Mouse (Mus musculus) hematopoietic stem cell, adult 5-6 weeks (primary cell): Measurements from ENCODE around the gene 4931406C07Rik. TPM values are rescaled to one million over a fixed set of nuclear protein-coding genes. Genes with fewer than 3 reads are reported as not detected.

ENCODE experiments used
- ATAC-seq, 2 experiments: fragments of 125-278 bp in 1 of 2; replicated peaks in 1 of 2; 2 replicates each; pipeline ENCODE4 v1.8.0; 2016 to 2017; ENCODE audit warnings: inconsistent platforms in 2 of 2, mild to moderate bottlenecking in 2 of 2, moderate number of reproducible peaks in 2 of 2, low read depth in 1 of 2, moderate TSS enrichment in 1 of 2; ENCODE audit not compliant: low FRiP score in 2 of 2, poor library complexity in 2 of 2, severe bottlenecking in 2 of 2, insufficient read depth in 1 of 2, low TSS enrichment in 1 of 2
- total RNA-seq: library from RNA; stranded (forward); fragments of 172-1452, 232-1000 nt; gene quantifications from 2 replicates; pipeline ENCODE4 v1.2.3, GENCODE M21; 2017

The 4931406C07Rik gene
- total RNA-seq, 1 experiment from 2014 or later, result 32.0 TPM

DNA sequence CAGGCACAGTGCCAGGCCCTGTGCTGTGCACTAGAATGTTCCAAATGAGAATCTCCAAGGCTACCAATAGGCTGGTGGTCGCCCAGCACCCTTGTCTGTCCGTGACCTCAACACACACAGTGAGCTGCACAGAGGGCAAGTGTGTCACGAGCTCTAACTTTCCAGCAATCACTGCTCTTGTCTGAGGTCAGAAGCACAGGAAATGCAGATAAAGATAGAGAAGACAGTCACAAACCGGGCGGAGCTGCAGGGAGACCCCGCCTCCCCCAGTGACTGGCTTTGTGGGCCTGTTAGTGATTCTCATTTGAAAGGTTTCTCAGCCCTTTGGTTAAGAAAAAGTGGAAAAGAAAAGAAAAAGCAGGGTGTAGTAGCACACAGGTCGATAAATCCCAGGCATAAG, 55.9 kb downstream of the 4931406C07Rik start:
- no peak for ATAC-seq

DNA sequence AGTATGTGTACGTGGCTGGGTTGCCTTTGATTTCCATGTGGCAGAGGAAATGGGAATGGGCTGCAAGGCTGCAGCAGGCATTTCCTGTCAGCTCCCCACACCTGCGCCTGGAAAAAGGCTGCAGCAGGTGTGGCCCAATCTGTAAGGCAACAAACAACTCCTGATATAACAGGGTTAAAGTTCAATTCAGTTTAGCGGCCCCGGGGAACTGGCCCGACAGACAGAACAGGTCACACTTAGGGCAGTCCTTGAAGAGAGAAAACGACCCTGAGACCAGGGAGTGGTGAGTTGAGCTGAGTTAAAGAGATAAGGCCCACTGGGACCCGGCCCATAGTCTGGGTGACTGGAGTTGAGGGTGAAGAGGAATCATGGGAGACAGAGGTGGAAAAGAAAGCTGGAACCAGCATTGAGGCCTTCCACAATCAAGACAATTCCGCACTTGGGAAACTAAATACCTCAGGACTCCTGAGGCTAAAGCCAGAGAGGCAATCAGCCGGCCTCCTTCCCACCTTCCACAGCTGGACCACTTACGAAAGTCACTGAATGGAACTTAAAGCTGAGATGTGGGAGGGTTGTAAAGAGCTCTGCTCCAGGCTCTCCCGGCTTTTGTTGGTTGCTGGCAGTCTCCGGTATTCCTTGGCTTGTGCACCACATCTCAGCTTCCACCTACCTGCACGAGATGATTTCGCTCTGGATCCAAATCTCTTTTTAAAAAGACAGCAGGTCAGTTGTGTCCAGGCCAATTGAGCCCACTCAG, 60.8 kb downstream of the 4931406C07Rik start:
- no peak for ATAC-seq

DNA sequence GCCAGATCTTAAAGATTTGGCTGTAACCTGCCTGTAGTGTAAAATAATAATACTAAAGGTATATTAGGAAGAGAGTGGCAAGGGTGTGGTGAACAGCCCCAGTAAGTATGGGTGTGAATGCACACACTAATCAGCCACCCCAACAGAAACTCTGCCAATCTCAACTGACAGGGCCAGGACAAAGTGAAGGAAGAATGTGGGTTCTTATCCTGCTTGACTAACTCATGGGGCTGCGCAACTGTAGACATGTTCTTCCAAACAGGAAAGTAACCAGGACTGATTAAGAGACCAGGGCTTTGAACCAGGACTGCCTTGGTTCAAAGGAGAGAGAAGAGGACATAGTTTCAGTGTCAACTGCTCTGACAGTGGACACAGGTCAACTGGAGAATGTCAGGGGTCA, 64.1 kb downstream of the 4931406C07Rik start:
- ATAC-seq, result no peak

DNA sequence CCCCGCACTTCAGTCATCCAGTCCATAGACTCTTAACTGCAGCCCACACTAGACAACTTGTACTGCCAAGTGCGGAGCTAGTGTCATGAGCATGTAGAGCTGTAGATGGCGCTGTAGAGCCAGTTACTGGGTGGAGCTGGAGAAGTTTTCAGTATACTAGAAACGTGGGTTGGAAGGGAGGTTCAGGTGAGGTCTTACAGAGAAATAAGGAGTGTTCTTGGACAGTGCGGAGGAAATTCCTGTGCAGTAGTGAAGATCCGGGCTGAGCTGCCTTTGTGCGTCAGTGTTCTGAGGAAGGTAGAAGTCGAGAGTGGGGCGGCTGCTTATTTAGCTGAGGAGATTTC, 64.7 kb downstream of the 4931406C07Rik start:
- peak; percentile 57 to 71 for ATAC-seq

DNA sequence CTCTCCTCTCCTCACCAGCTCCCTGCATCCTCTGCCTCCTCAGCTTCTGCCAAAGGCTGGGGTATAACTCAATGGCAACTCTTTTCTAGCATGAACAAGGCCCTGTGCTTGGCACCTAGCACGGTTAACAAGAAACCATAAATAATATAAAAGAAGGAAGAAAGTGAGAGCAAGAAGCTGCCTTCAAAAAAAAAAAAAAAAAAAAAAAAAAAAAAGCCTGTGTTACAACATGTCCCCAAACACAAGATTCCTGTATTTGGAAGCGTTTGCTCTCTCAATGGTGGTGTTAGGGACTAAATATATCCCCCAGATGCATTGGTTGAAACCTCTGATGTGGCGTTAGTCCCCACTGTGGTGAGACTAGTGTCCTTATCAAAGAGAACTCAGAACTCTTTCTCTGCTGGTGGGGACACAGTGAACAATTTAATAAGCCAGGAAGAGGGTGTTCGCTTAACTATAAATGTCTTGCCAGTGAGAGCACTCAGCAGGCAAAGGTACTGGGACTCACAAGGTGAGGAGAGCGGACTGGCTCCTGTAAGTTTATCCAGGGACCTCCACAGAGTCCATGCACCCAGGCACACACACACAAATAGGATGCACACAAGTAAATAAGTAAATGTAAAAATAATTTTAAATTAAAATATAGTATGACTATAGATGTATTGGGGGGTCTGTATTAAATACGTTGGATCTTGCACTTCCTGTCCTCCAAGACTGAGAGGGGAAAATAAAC, 65.2 kb downstream of the 4931406C07Rik start:
- ATAC-seq, result no peak

DNA sequence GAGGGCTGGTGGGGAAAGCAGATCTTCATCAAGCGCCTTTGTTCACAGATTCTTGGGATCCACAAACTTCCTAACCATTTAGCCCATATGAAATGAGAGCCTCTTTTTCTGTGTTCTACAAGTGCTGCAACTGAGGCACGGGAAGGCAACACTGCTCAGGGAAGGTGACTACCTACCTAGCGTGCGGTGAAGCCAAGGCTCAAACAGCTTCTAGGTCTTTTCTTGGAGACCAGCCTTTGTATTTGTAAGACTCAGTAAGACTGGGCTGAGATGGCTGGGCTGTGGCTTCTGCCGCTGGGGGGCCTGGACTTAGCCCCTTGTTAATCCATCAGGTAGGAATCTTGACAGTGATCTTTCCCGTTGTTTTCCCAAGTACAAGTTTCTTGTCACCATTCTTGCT, 66.2 kb downstream of the 4931406C07Rik start:
- no peak for ATAC-seq

DNA sequence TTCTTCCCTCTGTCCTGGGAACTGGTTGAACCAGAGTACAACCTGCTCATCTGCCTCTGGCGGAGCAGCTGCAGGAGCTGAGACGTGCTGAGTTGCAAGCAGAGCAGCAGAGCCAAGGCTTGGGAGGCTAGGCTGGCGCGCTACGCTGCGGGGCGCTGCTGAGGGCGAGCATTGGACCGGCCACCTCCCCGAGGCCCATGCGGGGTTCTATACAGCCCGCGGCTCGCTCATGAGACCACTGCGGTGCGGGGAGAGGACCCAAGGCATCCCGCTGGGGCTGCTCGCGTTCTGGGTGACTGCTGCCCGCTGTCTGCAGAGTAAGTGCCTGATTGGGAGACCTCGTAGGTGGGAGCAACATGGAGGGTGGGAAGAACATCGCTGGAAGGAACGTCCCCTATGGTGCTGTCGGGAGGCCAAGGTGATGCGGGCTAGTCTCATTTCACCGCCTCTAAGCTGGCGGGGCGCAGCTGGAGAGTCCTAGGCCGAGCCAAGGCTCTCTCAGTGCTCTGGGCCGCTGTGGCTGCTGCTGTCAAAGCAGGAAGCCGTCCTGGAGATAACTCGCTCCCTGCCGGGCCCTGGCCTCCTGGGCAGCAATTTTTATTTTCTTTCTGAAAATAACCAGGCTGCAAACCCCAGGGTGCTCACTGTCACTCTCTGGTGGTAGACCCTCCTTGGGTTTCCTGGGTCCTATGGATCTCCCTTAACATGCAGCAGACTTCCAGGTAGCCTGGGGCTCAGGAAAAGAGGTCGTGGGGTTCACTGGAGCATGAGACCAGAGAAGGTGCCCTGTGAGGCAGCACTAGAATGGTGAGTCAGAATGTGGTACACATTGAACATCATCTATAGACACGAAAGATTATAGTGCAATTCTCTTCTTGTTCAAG, 67.0 kb downstream of the 4931406C07Rik start, which contains the start of gene Vstm5:
Gene Vstm5 (plus strand): TSS at position 4 of the 884 bp plus-strand sequence.
- peak; percentile 70 to 74 for ATAC-seq

DNA sequence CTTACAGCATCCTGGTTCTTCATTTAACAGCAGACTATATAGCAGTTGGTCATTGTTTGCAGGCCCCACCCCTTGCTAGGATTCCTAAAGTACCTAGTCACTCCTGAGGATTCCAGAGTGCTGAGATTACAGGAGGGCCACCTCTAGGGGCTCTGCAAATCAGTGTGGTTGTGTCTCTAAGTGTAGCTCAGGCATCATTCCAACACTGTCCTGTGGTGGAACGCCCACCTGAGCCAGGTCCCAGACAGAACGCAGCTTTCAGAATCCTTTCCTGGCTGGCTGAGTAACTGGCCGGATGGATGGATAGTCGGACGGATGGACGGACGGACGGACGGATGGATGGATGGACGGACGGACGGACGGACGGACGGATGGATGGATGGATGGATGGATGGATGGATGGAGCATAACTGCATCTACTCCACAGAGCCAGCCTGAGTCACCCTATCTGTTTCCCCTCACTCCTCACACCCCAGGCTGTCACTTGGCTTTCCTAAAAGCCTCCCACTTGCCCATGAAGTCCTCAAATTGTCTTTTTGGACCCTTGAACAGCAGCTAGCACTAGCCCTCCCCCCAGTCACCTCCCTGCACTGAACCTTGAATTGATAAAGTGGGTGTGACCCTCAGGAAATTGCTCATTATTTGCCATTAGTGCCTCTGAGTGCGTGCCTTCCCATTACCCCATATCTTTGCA, 67.8 kb downstream of the 4931406C07Rik start:
- ATAC-seq, result no peak

DNA sequence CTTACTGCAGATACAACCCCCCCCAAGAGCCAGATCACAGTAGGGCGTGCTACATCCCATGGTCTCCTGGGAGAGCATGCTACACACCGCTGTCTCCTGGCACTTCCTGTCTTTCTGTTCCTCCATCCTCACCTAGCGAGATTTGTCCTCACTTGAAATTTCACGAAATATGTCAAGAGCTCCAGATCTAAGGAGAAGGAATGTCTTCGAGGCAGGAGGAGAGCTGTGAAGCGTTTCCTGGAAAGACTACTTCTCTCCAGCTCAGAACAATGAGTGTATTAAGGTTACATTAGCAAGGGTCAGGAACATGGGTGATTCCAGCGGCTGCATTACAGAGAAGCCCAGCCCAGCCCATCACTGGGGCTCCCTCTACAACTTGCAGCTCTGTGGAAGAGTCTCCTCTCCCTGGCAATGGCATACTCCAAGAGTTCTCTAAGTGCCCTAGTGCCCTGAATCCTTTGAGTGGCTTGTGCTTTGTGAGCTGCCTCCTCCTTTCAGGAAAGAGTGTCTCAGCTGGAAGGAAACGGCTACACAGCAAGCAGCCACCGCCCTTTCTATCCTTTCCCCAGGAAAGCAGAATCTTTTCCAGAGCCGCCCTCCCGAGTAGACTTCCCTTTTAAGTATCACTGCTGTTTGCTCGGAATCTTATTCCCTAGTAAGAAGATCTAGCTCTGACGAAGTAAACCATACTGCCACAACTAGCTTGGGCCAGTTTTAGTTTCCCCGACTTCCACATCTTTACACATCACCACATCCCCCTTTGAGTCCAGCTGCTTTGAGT, 68.5 kb downstream of the 4931406C07Rik start:
- no peak for ATAC-seq

DNA sequence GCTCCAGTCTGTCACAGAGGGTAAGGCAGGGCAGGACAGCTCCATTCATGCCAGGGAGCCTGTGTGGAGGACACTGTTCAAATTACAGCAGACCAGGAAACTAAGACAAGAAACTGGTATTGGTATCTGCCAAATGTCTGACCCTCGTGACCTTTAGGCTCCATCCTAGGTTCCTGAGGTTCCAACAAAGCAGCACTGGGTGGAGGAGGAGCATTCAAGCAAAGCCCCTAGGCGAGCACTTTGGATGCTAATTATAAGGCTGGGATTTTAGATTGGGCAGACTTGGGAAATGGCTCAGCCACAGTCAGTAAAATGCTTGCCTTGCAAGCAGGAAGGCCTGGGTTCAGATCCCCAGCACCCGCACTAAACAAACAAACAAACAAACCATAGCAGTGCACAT, 70.3 kb downstream of the 4931406C07Rik start:
- ATAC-seq, result no peak

DNA sequence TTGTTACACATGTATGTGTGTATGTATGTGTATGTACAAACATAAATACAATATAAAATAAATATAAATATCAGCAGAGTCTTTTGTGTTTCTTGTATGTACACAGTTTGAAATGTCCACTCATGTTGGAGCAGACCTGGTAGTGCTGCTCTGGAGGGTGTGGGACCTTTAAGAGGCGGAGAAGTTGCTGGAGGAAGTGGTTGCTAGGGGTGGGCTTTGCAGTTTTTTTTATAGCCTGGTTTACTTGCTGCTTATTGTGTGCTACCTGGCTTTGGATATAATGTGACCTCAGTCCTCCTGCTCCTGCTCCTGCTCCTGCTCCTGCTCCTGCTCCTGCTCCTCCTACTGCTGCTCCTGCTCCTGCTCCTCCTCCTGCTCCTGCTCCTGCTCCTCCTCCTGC, 72.6 kb downstream of the 4931406C07Rik start:
- no peak for ATAC-seq

Other genes with a start within 250 kb of the 4931406C07Rik start
- not detected in 2 replicates for gene Hephl1, start 194.3 kb downstream of the 4931406C07Rik start, total RNA-seq
- gene Vstm5, start 67.4 kb downstream of the 4931406C07Rik start, total RNA-seq, result 1.4 TPM in 1 of 2 replicates, not detected in the other
- 29.4 and 35.4 TPM in 2 replicates for gene Med17, start 26.5 kb downstream of the 4931406C07Rik start, total RNA-seq
- gene Taf1d, start 234 bp downstream of the 4931406C07Rik start, total RNA-seq, result 1,341 and 1,379 TPM in 2 replicates
- gene Cep295, start 51.3 kb upstream of the 4931406C07Rik start, total RNA-seq, result 57.0 and 72.5 TPM in 2 replicates
- 9.8 and 15.5 TPM in 2 replicates for gene Smco4, start 187.0 kb upstream of the 4931406C07Rik start, total RNA-seq